Mouse (Mus musculus): ENCODE results near the gene Traf7. TPM values are rescaled to one million over a fixed set of nuclear protein-coding genes. Genes with fewer than 3 reads are reported as not detected.

Traf7 gene
- total and polyA plus RNA-seq, 3 experiments: 109 to 176 (median 122) TPM

- Histone ChIP-seq H3K27ac (ENCODE audit: insufficient read depth, low read depth) (no peak overlapping the region), H3K79me2 (replicated peaks; ENCODE audit: control insufficient read depth, extremely low read depth, insufficient read depth, poor library complexity, severe bottlenecking) (peaks cover 7% of the 10 kb centered on the region; the same call in 1 of the 2 replicates), H3K9me3 (replicated peaks; ENCODE audit: low read length) (no peaks in the 10 kb centered on the region), H3K4me1 (ENCODE audit: control insufficient read depth in 1 of 2, insufficient read depth in 2 of 2) (peaks cover 12 to 37% of the 10 kb centered on the region in 2 experiments; a peak in 3 of 4 replicates), H3K4me2 (ENCODE audit: insufficient read depth, low read depth, poor library complexity, severe bottlenecking) (no peak overlapping the region), H3K36me3 (replicated peaks in 1 of 2; ENCODE audit: control insufficient read depth in 1 of 2, insufficient read depth in 1 of 2, low read length in 1 of 2) (peaks cover 39 to 62% of the 10 kb centered on the region in 2 experiments), H3K27me3 (replicated peaks) (no peaks in the 10 kb centered on the region), H3K4me3 (replicated peaks in 1 of 3; ENCODE audit: low read depth in 2 of 3, low read length in 2 of 3, poor library complexity in 1 of 3) (no peak overlapping the region), H3K9ac (ENCODE audit: insufficient read depth, low read depth) (no peak overlapping the region)
- DNase-seq (ENCODE audit: extremely low read depth): no peak
- dilution Hi-C loops (cut with MboI; ENCODE audit: extremely low pct_ligation_motif_present, extremely low pct_unique_long_range_greater_than_20kb, low sequenced_read_pairs) (no loop called here), in situ Hi-C loops (cut with MboI; ENCODE audit: low pct_ligation_motif_present, low pct_unique_long_range_greater_than_20kb, low sequenced_read_pairs) (loop anchor here (5.0 kb wide), 1 partner anchor 57 kb away; the partner anchor contains the start of gene Rab26)
- TF ChIP-seq NRF1 (IDR thresholded peaks at IDR 0.05; ENCODE audit: low read depth, low read length) (no peak), RCOR1 (conservative IDR thresholded peaks at IDR 0.05; ENCODE audit: low read depth, low read length) (no peak), RAD21 (IDR thresholded peaks at IDR 0.05; ENCODE audit: low read depth, low read length) (no peak), TCF12 (IDR thresholded peaks at IDR 0.05; ENCODE audit: low read depth, low read length) (no peak), MAX (IDR thresholded peaks at IDR 0.05; ENCODE audit: low read length) (no peak), ZMIZ1 (IDR thresholded peaks at IDR 0.05; ENCODE audit: low read depth, low read length) (no peak), MXI1 (IDR thresholded peaks at IDR 0.05; ENCODE audit: low read depth, low read length) (no peak), MEF2A (IDR thresholded peaks at IDR 0.05; ENCODE audit: borderline replicate concordance, low read depth, low read length) (no peak), GABPA (IDR thresholded peaks at IDR 0.05; ENCODE audit: insufficient replicate concordance, low read depth, low read length) (no peak)
These were observed 52.2 kb downstream of the Traf7 start for GRCm38 (mm10) chr17:24475586-24475985.

DNA sequence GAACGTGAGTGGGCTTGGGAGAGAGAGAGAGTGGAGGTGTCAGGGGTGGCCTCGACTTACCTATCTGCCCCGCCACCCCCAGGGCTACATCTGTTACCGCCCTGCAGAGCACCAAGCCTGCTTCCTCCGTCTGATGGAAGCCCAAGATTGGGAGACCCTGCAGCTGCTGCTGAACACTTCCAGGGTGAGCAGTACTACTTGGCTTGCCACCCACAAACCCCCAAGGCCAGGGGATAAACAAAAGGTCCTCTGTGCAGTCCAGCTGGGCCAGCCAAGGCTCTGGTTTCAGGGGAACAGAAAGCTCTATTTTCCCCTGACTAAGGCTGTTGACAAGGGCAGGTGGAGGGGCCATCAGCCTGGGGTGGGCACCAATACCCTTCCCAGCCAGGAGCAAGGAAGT is 53.2 kb downstream of the Traf7 start:
- no peak overlapping the region for H3K4me2 ChIP-seq (ENCODE audit: insufficient read depth, low read depth, poor library complexity, severe bottlenecking)
- peaks cover 7% of the 10 kb centered on the region; the same call in 1 of the 2 replicates for H3K79me2 ChIP-seq (replicated peaks; ENCODE audit: control insufficient read depth, extremely low read depth, insufficient read depth, poor library complexity, severe bottlenecking)
- H3K27me3 ChIP-seq (replicated peaks): no peaks in the 10 kb centered on the region
- TF ChIP-seq CHD2 (IDR thresholded peaks at IDR 0.05; ENCODE audit: low read length) (no peak), PAX5 (IDR thresholded peaks at IDR 0.05; ENCODE audit: low read length) (no peak), GABPA (IDR thresholded peaks at IDR 0.05; ENCODE audit: insufficient replicate concordance, low read depth, low read length) (no peak), ELF1 (IDR thresholded peaks at IDR 0.05; ENCODE audit: low read depth, low read length) (no peak)
- in situ Hi-C loops (cut with MboI; ENCODE audit: low pct_ligation_motif_present, low pct_unique_long_range_greater_than_20kb, low sequenced_read_pairs) (no loop called here), dilution Hi-C loops (cut with MboI; ENCODE audit: extremely low pct_ligation_motif_present, extremely low pct_unique_long_range_greater_than_20kb, low sequenced_read_pairs) (no loop called here)
- H3K9ac ChIP-seq (ENCODE audit: insufficient read depth, low read depth): no peak overlapping the region
- H3K27ac ChIP-seq (ENCODE audit: insufficient read depth, low read depth): no peak overlapping the region
- DNase-seq (ENCODE audit: extremely low read depth): no peak
- peaks cover 39 to 62% of the 10 kb centered on the region in 2 experiments for H3K36me3 ChIP-seq (replicated peaks in 1 of 2; ENCODE audit: control insufficient read depth in 1 of 2, insufficient read depth in 1 of 2, low read length in 1 of 2)
- no peak overlapping the region for H3K4me3 ChIP-seq (replicated peaks in 1 of 3; ENCODE audit: low read depth in 2 of 3, low read length in 2 of 3, poor library complexity in 1 of 3)
- H3K9me3 ChIP-seq (replicated peaks; ENCODE audit: low read length): no peaks in the 10 kb centered on the region
- peaks cover 12 to 28% of the 10 kb centered on the region in 2 experiments; a peak in 3 of 4 replicates for H3K4me1 ChIP-seq (ENCODE audit: control insufficient read depth in 1 of 2, insufficient read depth in 2 of 2)
